In the genomic region with DNA sequence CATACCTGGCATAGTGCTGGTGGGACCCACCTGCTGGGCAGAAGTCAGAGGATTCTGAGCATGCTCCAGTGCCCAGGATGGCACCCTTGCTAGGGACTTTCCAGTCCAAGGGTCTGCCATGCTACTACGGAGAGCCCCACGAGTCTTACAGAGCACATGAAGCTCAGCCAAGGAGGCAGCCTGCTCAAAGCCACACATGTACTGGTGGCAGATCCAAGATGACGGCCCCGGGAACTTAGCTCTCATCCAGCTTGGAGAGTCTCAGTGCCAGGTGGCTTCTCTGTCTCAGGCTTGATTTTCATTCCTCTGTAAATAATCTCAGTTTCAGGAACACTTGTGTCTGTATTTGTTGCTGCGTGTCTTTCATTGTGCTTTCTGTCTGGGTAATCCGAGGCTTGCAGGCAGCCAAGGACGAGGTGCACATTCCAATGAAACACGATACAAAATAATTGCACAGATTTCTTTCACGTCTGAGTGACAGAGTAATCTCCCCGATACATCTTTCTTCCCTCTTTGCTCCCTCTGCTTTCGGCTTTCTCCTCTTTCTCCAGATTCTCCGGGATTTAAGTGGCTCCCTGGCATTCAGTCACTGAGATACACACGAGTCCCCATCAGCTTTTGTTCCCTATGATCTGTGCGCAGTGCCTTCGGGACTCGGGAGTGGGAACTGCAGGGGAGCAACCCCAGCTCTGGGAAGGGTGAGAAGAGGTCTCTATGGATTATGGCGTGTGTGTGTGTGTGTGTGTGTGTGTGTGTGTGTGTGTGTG, we compare ENCODE assay signal across 18 mouse cellular contexts. TPM values are rescaled to one million over a fixed set of nuclear protein-coding genes. Genes with fewer than 3 reads are reported as not detected.
DNase-seq lines count a peak whose midpoint lies in the region; ATAC-seq and TF ChIP-seq lines count a peak whose summit lies in the region.
"Had no signal": no experiment of that assay in that cellular context is flagged by ENCODE, and none has a peak within 500 bp of the region (broad histone marks: within the 10 kb centered on the region; RNA-seq: fewer than 3 reads in every experiment).

No protein-coding gene starts in this region.

- peaks cover 6% of the 10 kb centered on the region; the same call in 1 of the 2 replicates for H3K4me1 ChIP-seq in hindbrain, postnatal 0 days (ENCODE audit: insufficient read depth, low read length)
- H3K4me1 ChIP-seq in hindbrain, embryonic 12.5 days: peaks cover 3% of the 10 kb centered on the region; the same call in 1 of the 2 replicates
- peaks cover 15% of the 10 kb centered on the region for H3K4me1 ChIP-seq in forebrain, embryonic 12.5 days
- H3K4me1 ChIP-seq in midbrain, embryonic 12.5 days: peaks cover 8% of the 10 kb centered on the region; the same call in 1 of the 2 replicates

- DNase-seq in cerebellum, postnatal 10 days: peak; percentile 57
- DNase-seq in cerebellum, adult 9-11 months: no peak
- DNase-seq in hindbrain, postnatal 0 days (ENCODE audit: low spot score): peak; percentile 20
- no peak for DNase-seq in embryo, embryonic 10.5 days (ENCODE audit: low spot score)
- no peak for DNase-seq in heart, adult 8-10 months (ENCODE audit: low spot score)
- DNase-seq: adrenal gland, postnatal 25 days; cerebellum, postnatal 36 days; heart, adult 11 months; kidney, adult 9 months; liver; lung, embryonic 14.5 days; right cerebral cortex, adult 18-20 months; thymus, postnatal 36 days had no signal

- peak overlapping the region; percentile 36; the same call in 1 of the 2 replicates for H3K27ac ChIP-seq in hindbrain, postnatal 0 days
- H3K27ac ChIP-seq in hindbrain, embryonic 12.5 days: no peak overlapping the region
- H3K27ac ChIP-seq in forebrain, embryonic 12.5 days: 0 out of 2 replicates have a peak overlapping the region, but pooled peaks have one; percentile 25
- 0 out of 2 replicates have a peak overlapping the region, but pooled peaks have one; percentile 16 for H3K27ac ChIP-seq in midbrain, embryonic 12.5 days (replicated peaks)
- H3K27ac ChIP-seq: macrophage had no signal

- H3K27me3 ChIP-seq in hindbrain, postnatal 0 days (ENCODE audit: insufficient read depth, low read length): no peaks in the 10 kb centered on the region
- no peaks in the 10 kb centered on the region for H3K27me3 ChIP-seq in hindbrain, embryonic 12.5 days
- peaks cover 4% of the 10 kb centered on the region; the same call in 1 of the 2 replicates for H3K27me3 ChIP-seq in forebrain, embryonic 12.5 days
- H3K27me3 ChIP-seq in midbrain, embryonic 12.5 days: 0 out of 2 replicates have a peak, but pooled peaks cover 4% of the 10 kb centered on the region

- H3K9me3 ChIP-seq in hindbrain, postnatal 0 days (ENCODE audit: low read length): no peaks in the 10 kb centered on the region
- no peaks in the 10 kb centered on the region for H3K9me3 ChIP-seq in hindbrain, embryonic 12.5 days (replicated peaks)
- no peaks in the 10 kb centered on the region for H3K9me3 ChIP-seq in forebrain, embryonic 12.5 days
- no peaks in the 10 kb centered on the region for H3K9me3 ChIP-seq in midbrain, embryonic 12.5 days

- H3K4me3 ChIP-seq in hindbrain, postnatal 0 days (ENCODE audit: low read length): no peak overlapping the region
- no peak overlapping the region for H3K4me3 ChIP-seq in hindbrain, embryonic 12.5 days
- H3K4me3 ChIP-seq in forebrain, embryonic 12.5 days (replicated peaks): no peak overlapping the region
- H3K4me3 ChIP-seq in midbrain, embryonic 12.5 days: no peak overlapping the region

- ATAC-seq in hindbrain, postnatal 0 days: no peak
- ATAC-seq in hindbrain, embryonic 12.5 days (ENCODE audit: low FRiP score): no peak
- no peak for ATAC-seq in forebrain, embryonic 12.5 days (ENCODE audit: low FRiP score)
- no peak for ATAC-seq in midbrain, embryonic 12.5 days (ENCODE audit: low FRiP score, low read depth)

- peak overlapping the region; percentile 5; the same call in 1 of the 2 replicates for H3K4me2 ChIP-seq in hindbrain, postnatal 0 days (ENCODE audit: low read depth, low read length)
- H3K4me2 ChIP-seq in hindbrain, embryonic 12.5 days (replicated peaks): no peak overlapping the region
- no peak overlapping the region for H3K4me2 ChIP-seq in forebrain, embryonic 12.5 days
- H3K4me2 ChIP-seq in midbrain, embryonic 12.5 days (replicated peaks): peak overlapping the region; percentile 21
- H3K4me2 ChIP-seq: lung, embryonic 14.5 days had no signal

- no peaks in the 10 kb centered on the region for H3K36me3 ChIP-seq in hindbrain, postnatal 0 days (ENCODE audit: insufficient read depth, low read length)
- H3K36me3 ChIP-seq in hindbrain, embryonic 12.5 days: no peaks in the 10 kb centered on the region
- H3K36me3 ChIP-seq in forebrain, embryonic 12.5 days (replicated peaks): no peaks in the 10 kb centered on the region
- no peaks in the 10 kb centered on the region for H3K36me3 ChIP-seq in midbrain, embryonic 12.5 days

- H3K9ac ChIP-seq in hindbrain, postnatal 0 days (replicated peaks; ENCODE audit: low read length): no peak overlapping the region
- H3K9ac ChIP-seq in hindbrain, embryonic 12.5 days: no peak overlapping the region
- H3K9ac ChIP-seq in forebrain, embryonic 12.5 days: no peak overlapping the region
- H3K9ac ChIP-seq in midbrain, embryonic 12.5 days (replicated peaks): peak overlapping the region; percentile 20; the same call in 1 of the 2 replicates
- H3K9ac ChIP-seq: lung, embryonic 14.5 days had no signal

- no peak for TF ChIP-seq CTCF in hindbrain, postnatal 0 days (IDR thresholded peaks at IDR 0.05; ENCODE audit: low read depth)

- 36% methylated on average over 17 of the region's 17 CpGs for WGBS in hindbrain, postnatal 0 days
- WGBS in hindbrain, embryonic 12.5 days: 66% methylated on average over 17 of the region's 17 CpGs
- 37% methylated on average over 17 of the region's 17 CpGs for WGBS in forebrain, embryonic 12.5 days
- 43% methylated on average over 17 of the region's 17 CpGs for WGBS in midbrain, embryonic 12.5 days

RNA-seq across cellular contexts. Expression of a gene that starts 40.4 kb away (rescaled TPM):
- 0.26 and 0.90 TPM in 2 replicates for total RNA-seq in hindbrain, postnatal 0 days (2014; rRNA removed)
- polyA plus RNA-seq in hindbrain, postnatal 0 days (2015; fragmentation: Nextera tagmentation; extraction: Ambion mirVana): 0.71 and 1.2 TPM in 2 replicates
- 4.6 and 19.3 TPM in 2 replicates for polyA plus RNA-seq in hindbrain, embryonic 12.5 days (2016; fragmentation: Nextera tagmentation; extraction: Ambion mirVana)
- polyA plus RNA-seq in forebrain, embryonic 12.5 days (2016; fragmentation: Nextera tagmentation; extraction: Ambion mirVana): 0.22 and 0.26 TPM in 2 replicates
- polyA plus RNA-seq in midbrain, embryonic 12.5 days (2016; fragmentation: Nextera tagmentation; extraction: Ambion mirVana): 0.88 TPM in 1 of 2 replicates, not detected in the other
- not detected for total RNA-seq in heart, adult 8-10 months (2022)
- total RNA-seq: adrenal gland, postnatal 25 days; neutrophil, adult 5-6 weeks had no signal
- polyA plus RNA-seq: lung, embryonic 14.5 days had no signal

Comparison
In these comparisons a context has a peak if more than half of its experiments do, and no peak if none do; other contexts are left out.
1. DNase-seq: peak in cerebellum, postnatal 10 days (2 of 2) and hindbrain, postnatal 0 days (single experiment); none in cerebellum, adult 9-11 months (single experiment), embryo, embryonic 10.5 days (single experiment) and heart, adult 8-10 months (single experiment).
2. H3K4me2 ChIP-seq: peak in hindbrain, postnatal 0 days (single experiment) and midbrain, embryonic 12.5 days (single experiment); none in hindbrain, embryonic 12.5 days (single experiment) and forebrain, embryonic 12.5 days (single experiment).